Mouse (Mus musculus): Measurements from ENCODE around the gene Tmem151a. TPM values are rescaled to one million over a fixed set of nuclear protein-coding genes. Genes with fewer than 3 reads are reported as not detected.
A peak's percentile ranks its signal among the peaks of the same experiment; 100 is the strongest.

The Tmem151a gene
- not detected in 2 replicates for polyA plus RNA-seq (2012; ENCODE audit: insufficient read depth, insufficient read length, missing spikeins)

- Histone ChIP-seq H3K4me3 (ENCODE audit: insufficient read depth, low read length) (peak within 1 kb of the TSS; percentile 65), H3K27ac (ENCODE audit: insufficient read depth, low read depth, low read length) (no peak within 1 kb of the TSS), H3K4me1 (ENCODE audit: control insufficient read depth, insufficient read depth, low read length) (peaks cover 14% of the 10 kb centered on the region)
- no peak for TF ChIP-seq CTCF (IDR thresholded peaks at IDR 0.05; ENCODE audit: low read depth, low read length)
- no peak for TF ChIP-seq POLR2A (IDR thresholded peaks at IDR 0.05; ENCODE audit: borderline replicate concordance, low read depth, low read length)
Measured at GRCm38 (mm10) chr19:5085145-5085863, at the start of gene Tmem151a. TSS of gene Tmem151a (minus strand) at chr19:5085531.

GRCm38 (mm10) chr19:5131237-5131636 is 45.9 kb upstream of the Tmem151a start:
- Histone ChIP-seq H3K4me3 (ENCODE audit: insufficient read depth, low read length) (no peak overlapping the region), H3K4me1 (ENCODE audit: control insufficient read depth, insufficient read depth, low read length) (peaks cover 14% of the 10 kb centered on the region), H3K27ac (ENCODE audit: insufficient read depth, low read depth, low read length) (no peak overlapping the region)
- TF ChIP-seq POLR2A (IDR thresholded peaks at IDR 0.05; ENCODE audit: borderline replicate concordance, low read depth, low read length) = no peak
- no peak for TF ChIP-seq CTCF (IDR thresholded peaks at IDR 0.05; ENCODE audit: low read depth, low read length)

GRCm38 (mm10) chr19:5129770-5130169 is 44.4 kb upstream of the Tmem151a start:
- TF ChIP-seq CTCF (IDR thresholded peaks at IDR 0.05; ENCODE audit: low read depth, low read length) (no peak), POLR2A (IDR thresholded peaks at IDR 0.05; ENCODE audit: borderline replicate concordance, low read depth, low read length) (no peak)

GRCm38 (mm10) chr19:5124055-5124614 is 38.8 kb upstream of the Tmem151a start:
- TF ChIP-seq POLR2A (IDR thresholded peaks at IDR 0.05; ENCODE audit: borderline replicate concordance, low read depth, low read length) = no peak
- TF ChIP-seq CTCF (IDR thresholded peaks at IDR 0.05; ENCODE audit: low read depth, low read length) = no peak
- Histone ChIP-seq H3K4me1 (ENCODE audit: control insufficient read depth, insufficient read depth, low read length) (no peaks in the 10 kb centered on the region), H3K4me3 (ENCODE audit: insufficient read depth, low read length) (no peak overlapping the region), H3K27ac (ENCODE audit: insufficient read depth, low read depth, low read length) (no peak overlapping the region)

More at GRCm38 (mm10) chr19:5129770-5130169, 44.4 kb upstream of the Tmem151a start:
- Histone ChIP-seq H3K27ac (ENCODE audit: insufficient read depth, low read depth, low read length) (no peak overlapping the region), H3K4me3 (ENCODE audit: insufficient read depth, low read length) (no peak overlapping the region), H3K4me1 (ENCODE audit: control insufficient read depth, insufficient read depth, low read length) (peaks cover 14% of the 10 kb centered on the region)

GRCm38 (mm10) chr19:5123241-5123640 is 37.9 kb upstream of the Tmem151a start:
- TF ChIP-seq POLR2A (IDR thresholded peaks at IDR 0.05; ENCODE audit: borderline replicate concordance, low read depth, low read length) = no peak
- no peak for TF ChIP-seq CTCF (IDR thresholded peaks at IDR 0.05; ENCODE audit: low read depth, low read length)
- Histone ChIP-seq H3K4me1 (ENCODE audit: control insufficient read depth, insufficient read depth, low read length) (peaks cover 2% of the 10 kb centered on the region; the same call in 1 of the 2 replicates), H3K4me3 (ENCODE audit: insufficient read depth, low read length) (no peak overlapping the region), H3K27ac (ENCODE audit: insufficient read depth, low read depth, low read length) (no peak overlapping the region)

GRCm38 (mm10) chr19:5122492-5122891 is 37.2 kb upstream of the Tmem151a start:
- Histone ChIP-seq H3K27ac (ENCODE audit: insufficient read depth, low read depth, low read length) (no peak overlapping the region), H3K4me1 (ENCODE audit: control insufficient read depth, insufficient read depth, low read length) (peaks cover 2% of the 10 kb centered on the region; the same call in 1 of the 2 replicates), H3K4me3 (ENCODE audit: insufficient read depth, low read length) (no peak overlapping the region)
- TF ChIP-seq POLR2A (IDR thresholded peaks at IDR 0.05; ENCODE audit: borderline replicate concordance, low read depth, low read length) = no peak
- TF ChIP-seq CTCF (IDR thresholded peaks at IDR 0.05; ENCODE audit: low read depth, low read length) = no peak

GRCm38 (mm10) chr19:5118384-5118698 is 33.0 kb upstream of the Tmem151a start, which contains the start of gene Klc2:
TSS of gene Klc2 (minus strand) at chr19:5118560.
- peak within 1 kb of the TSS; percentile 97 for H3K4me3 ChIP-seq (ENCODE audit: insufficient read depth, low read length)
- TF ChIP-seq POLR2A (IDR thresholded peaks at IDR 0.05; ENCODE audit: borderline replicate concordance, low read depth, low read length) (no peak), CTCF (IDR thresholded peaks at IDR 0.05; ENCODE audit: low read depth, low read length) (no peak)
- H3K27ac ChIP-seq (ENCODE audit: insufficient read depth, low read depth, low read length) = no peak within 1 kb of the TSS
- peaks cover 13% of the 10 kb centered on the region for H3K4me1 ChIP-seq (ENCODE audit: control insufficient read depth, insufficient read depth, low read length)

- TF ChIP-seq POLR2A (IDR thresholded peaks at IDR 0.05; ENCODE audit: borderline replicate concordance, low read depth, low read length) (no peak), CTCF (IDR thresholded peaks at IDR 0.05; ENCODE audit: low read depth, low read length) (peak; percentile 58)
- peaks cover 13% of the 10 kb centered on the region for H3K4me1 ChIP-seq (ENCODE audit: control insufficient read depth, insufficient read depth, low read length)
- no peak overlapping the region for H3K27ac ChIP-seq (ENCODE audit: insufficient read depth, low read depth, low read length)
- peak overlapping the region; percentile 97 for H3K4me3 ChIP-seq (ENCODE audit: insufficient read depth, low read length)
Measured at GRCm38 (mm10) chr19:5117494-5118383, 32.4 kb upstream of the Tmem151a start.

GRCm38 (mm10) chr19:5113783-5114182 is 28.5 kb upstream of the Tmem151a start:
- no peak overlapping the region for H3K27ac ChIP-seq (ENCODE audit: insufficient read depth, low read depth, low read length)
- peaks cover 13% of the 10 kb centered on the region for H3K4me1 ChIP-seq (ENCODE audit: control insufficient read depth, insufficient read depth, low read length)
- no peak for TF ChIP-seq CTCF (IDR thresholded peaks at IDR 0.05; ENCODE audit: low read depth, low read length)
- no peak for TF ChIP-seq POLR2A (IDR thresholded peaks at IDR 0.05; ENCODE audit: borderline replicate concordance, low read depth, low read length)
- H3K4me3 ChIP-seq (ENCODE audit: insufficient read depth, low read length) = no peak overlapping the region
